Mouse (Mus musculus): ENCODE results near the gene Cdc42bpb. TPM values are rescaled to one million over a fixed set of nuclear protein-coding genes. Genes with fewer than 3 reads are reported as not detected.

The Cdc42bpb gene
- total RNA-seq, 2 experiments from 2014 or later: 23.6 to 24.9 TPM

Other genes starting within 250 kb of the Cdc42bpb start
- 10 to 100 TPM; 16.3 to 16.7 TPM for gene Traf3, start 211.3 kb downstream of the Cdc42bpb start, total RNA-seq (2021)
- gene 4930595D18Rik, start 193.2 kb downstream of the Cdc42bpb start, total RNA-seq (2021): not detected
- not detected for gene Amn, start 106.6 kb downstream of the Cdc42bpb start, total RNA-seq (2021)
- gene Lbhd2, start 29.1 kb upstream of the Cdc42bpb start, total RNA-seq (2021): not detected
- gene Exoc3l4, start 39.3 kb upstream of the Cdc42bpb start, total RNA-seq (2021): 1 to 10 TPM; 3.0 to 4.2 TPM
- 10 to 100 TPM; 34.8 to 40.4 TPM for gene Tnfaip2, start 64.8 kb upstream of the Cdc42bpb start, total RNA-seq (2021)
- gene Gm266, start 108.1 kb upstream of the Cdc42bpb start, total RNA-seq (2021): under 1 TPM; 0.38 to 0.72 TPM
- gene Eif5, start 160.3 kb upstream of the Cdc42bpb start, total RNA-seq (2021): 100 to 1,000 TPM; 133 to 143 TPM
- 10 to 100 TPM; 50.5 to 51.5 TPM for gene Mark3, start 196.8 kb upstream of the Cdc42bpb start, total RNA-seq (2021)